Mouse (Mus musculus): ENCODE data around the gene Stpg3. TPM values are rescaled to one million over a fixed set of nuclear protein-coding genes. Genes with fewer than 3 reads are reported as not detected.

The Stpg3 gene
- polyA plus RNA-seq, 1 experiment from 2014 or later: not detected

DNA sequence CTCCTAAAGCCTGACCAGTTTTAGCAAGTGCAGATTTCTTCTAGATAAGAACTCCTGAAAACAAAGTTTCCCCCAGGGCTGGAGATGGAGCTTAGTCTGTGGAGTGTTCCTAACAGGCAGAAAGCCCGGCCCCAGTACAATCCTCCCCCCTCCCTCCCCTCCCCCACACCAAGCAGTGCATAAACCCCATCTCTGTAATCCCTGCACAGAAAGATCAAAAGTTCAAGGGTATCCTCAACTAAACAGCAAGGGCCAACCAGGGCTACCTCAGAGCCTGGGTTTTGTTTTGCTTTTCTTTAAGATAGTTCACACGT is 45.8 kb downstream of the Stpg3 start:
- Histone ChIP-seq H3K27ac (ENCODE audit: poor library complexity, severe bottlenecking) (peak overlapping the region; percentile 48), H3K4me2 (peak overlapping the region; percentile 80), H3K9me3 (replicated peaks) (no peaks in the 10 kb centered on the region), H3K36me3 (no peaks in the 10 kb centered on the region), H3K4me3 (peak overlapping the region; percentile 56), H3K9ac (peak overlapping the region; percentile 68), H3K27me3 (replicated peaks) (peaks cover 17% of the 10 kb centered on the region), H3K4me1 (replicated peaks) (peaks cover 35% of the 10 kb centered on the region)
- no peak; the same call in 1 of the 2 replicates for ATAC-seq (ENCODE audit: insufficient number of reproducible peaks, low FRiP score)
- WGBS: 15% methylated on average over 2 of the region's 2 CpGs

DNA sequence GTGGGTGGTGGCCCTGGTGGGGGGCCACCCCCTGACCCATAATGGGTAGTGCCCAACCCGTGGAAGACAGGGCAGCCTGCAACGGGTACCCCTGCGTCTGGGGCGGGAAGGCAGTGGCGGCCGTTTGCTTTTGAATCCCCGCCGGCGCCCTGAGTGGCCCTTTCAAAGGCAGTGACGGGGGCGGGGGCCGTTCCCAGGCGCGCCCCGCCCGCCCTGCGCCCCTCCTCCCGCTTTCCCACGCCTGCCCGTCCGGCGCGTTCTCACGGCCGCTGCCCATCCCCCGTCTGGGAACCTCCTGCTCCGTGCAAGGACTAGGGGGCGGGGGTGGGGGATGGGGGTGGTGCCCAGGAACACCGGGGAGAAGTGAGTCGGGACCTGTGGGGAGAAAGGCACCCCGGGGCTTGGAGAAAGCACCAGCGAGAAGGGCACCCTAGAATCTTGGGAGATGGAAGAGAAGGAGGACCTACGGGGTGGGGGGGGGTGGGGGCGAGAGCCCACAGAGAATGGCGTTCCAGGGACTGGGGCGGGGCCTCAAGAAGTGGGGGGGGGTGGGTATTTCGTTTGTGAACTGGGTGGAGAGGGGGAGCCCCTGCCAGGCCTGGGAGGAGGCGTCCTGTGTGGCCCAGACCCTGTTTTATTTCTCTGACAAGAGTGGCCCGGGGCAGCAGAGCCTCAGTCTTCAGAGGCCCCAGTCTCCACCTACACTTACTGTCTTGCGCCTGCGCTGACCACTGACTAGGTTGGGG is 46.3 kb downstream of the Stpg3 start:
- 2% methylated on average over 38 of the region's 41 CpGs for WGBS
- peak overlapping the region; percentile 68 for H3K9ac ChIP-seq
- H3K4me2 ChIP-seq: peak overlapping the region; percentile 80
- H3K27ac ChIP-seq (ENCODE audit: poor library complexity, severe bottlenecking): peak overlapping the region; percentile 48
- peak; percentile 77 for ATAC-seq (ENCODE audit: insufficient number of reproducible peaks, low FRiP score)
- H3K4me1 ChIP-seq (replicated peaks): peaks cover 40% of the 10 kb centered on the region
- no peaks in the 10 kb centered on the region for H3K36me3 ChIP-seq
- H3K9me3 ChIP-seq (replicated peaks): no peaks in the 10 kb centered on the region
- peak overlapping the region; percentile 56 for H3K4me3 ChIP-seq
- peaks cover 15% of the 10 kb centered on the region for H3K27me3 ChIP-seq (replicated peaks)

DNA sequence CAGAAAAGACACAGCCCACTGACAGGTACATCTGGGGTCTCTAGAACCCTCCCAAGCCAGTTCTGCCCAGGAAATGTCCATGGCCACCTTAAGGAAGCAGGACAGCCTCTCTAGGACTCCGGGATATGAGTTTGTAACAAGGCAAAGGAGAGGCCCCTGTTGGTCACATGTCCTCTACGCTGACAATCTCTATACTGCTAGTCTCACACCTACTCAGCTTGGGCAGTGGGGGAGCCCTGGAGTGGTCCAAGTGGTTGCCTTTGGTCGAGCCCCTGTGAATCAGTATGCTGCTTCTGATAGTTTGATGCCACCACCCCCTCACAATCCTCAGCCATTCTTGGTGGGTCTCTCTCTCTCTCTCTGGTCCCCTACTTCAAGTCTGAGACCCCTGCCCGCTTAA is 47.0 kb downstream of the Stpg3 start:
- 17% methylated on average over 4 of the region's 4 CpGs for WGBS
- ATAC-seq (ENCODE audit: insufficient number of reproducible peaks, low FRiP score): peak; percentile 36

More for the DNA sequence above, 47.0 kb downstream of the Stpg3 start:
- Histone ChIP-seq H3K9ac (peak overlapping the region; percentile 68), H3K27me3 (replicated peaks) (peaks cover 11% of the 10 kb centered on the region), H3K27ac (ENCODE audit: poor library complexity, severe bottlenecking) (peak overlapping the region; percentile 48), H3K9me3 (replicated peaks) (no peaks in the 10 kb centered on the region), H3K36me3 (no peaks in the 10 kb centered on the region), H3K4me3 (peak overlapping the region; percentile 56), H3K4me1 (replicated peaks) (peaks cover 44% of the 10 kb centered on the region), H3K4me2 (peak overlapping the region; percentile 80)

Other genes with a start within 250 kb of the Stpg3 start
- 113 and 119 TPM in 2 replicates for gene Mrpl41, start 239.5 kb downstream of the Stpg3 start, polyA plus RNA-seq (2016; fragmentation: Nextera tagmentation; extraction: Ambion mirVana)
- gene Pnpla7, start 238.6 kb downstream of the Stpg3 start, polyA plus RNA-seq (2016; fragmentation: Nextera tagmentation; extraction: Ambion mirVana): 9.5 and 11.3 TPM in 2 replicates
- gene Nsmf, start 160.3 kb downstream of the Stpg3 start, polyA plus RNA-seq (2016; fragmentation: Nextera tagmentation; extraction: Ambion mirVana): 58.7 and 62.8 TPM in 2 replicates
- not detected in 2 replicates for gene Entpd8, start 134.3 kb downstream of the Stpg3 start, polyA plus RNA-seq (2016; fragmentation: Nextera tagmentation; extraction: Ambion mirVana)
- 0.10 TPM in 1 of 2 replicates, not detected in the other for gene Noxa1, start 119.5 kb downstream of the Stpg3 start, polyA plus RNA-seq (2016; fragmentation: Nextera tagmentation; extraction: Ambion mirVana)
- 10.8 and 12.8 TPM in 2 replicates for gene Nrarp, start 33.9 kb downstream of the Stpg3 start, polyA plus RNA-seq (2016; fragmentation: Nextera tagmentation; extraction: Ambion mirVana)
- gene Tor4a, start 17.8 kb downstream of the Stpg3 start, polyA plus RNA-seq (2016; fragmentation: Nextera tagmentation; extraction: Ambion mirVana): 6.6 and 7.0 TPM in 2 replicates
- gene Nelfb, start 3.1 kb downstream of the Stpg3 start, polyA plus RNA-seq (2016; fragmentation: Nextera tagmentation; extraction: Ambion mirVana): 73.3 and 74.4 TPM in 2 replicates
- gene Fam166a, start 4.1 kb upstream of the Stpg3 start, polyA plus RNA-seq (2016; fragmentation: Nextera tagmentation; extraction: Ambion mirVana): not detected in 2 replicates
- 388 and 392 TPM in 2 replicates for gene Tubb4b, start 10.1 kb upstream of the Stpg3 start, polyA plus RNA-seq (2016; fragmentation: Nextera tagmentation; extraction: Ambion mirVana)
- not detected in 2 replicates for gene Slc34a3, start 19.7 kb upstream of the Stpg3 start, polyA plus RNA-seq (2016; fragmentation: Nextera tagmentation; extraction: Ambion mirVana)
- gene Rnf224, start 22.1 kb upstream of the Stpg3 start, polyA plus RNA-seq (2016; fragmentation: Nextera tagmentation; extraction: Ambion mirVana): not detected in 2 replicates
- gene Rnf208, start 27.6 kb upstream of the Stpg3 start, polyA plus RNA-seq (2016; fragmentation: Nextera tagmentation; extraction: Ambion mirVana): 6.5 and 7.6 TPM in 2 replicates
- not detected in 2 replicates for gene Cysrt1, start 27.8 kb upstream of the Stpg3 start, polyA plus RNA-seq (2016; fragmentation: Nextera tagmentation; extraction: Ambion mirVana)
- gene AL732309.1, start 32.2 kb upstream of the Stpg3 start, polyA plus RNA-seq (2016; fragmentation: Nextera tagmentation; extraction: Ambion mirVana): 2.6 and 3.2 TPM in 2 replicates
- gene Tmem203, start 40.8 kb upstream of the Stpg3 start, polyA plus RNA-seq (2016; fragmentation: Nextera tagmentation; extraction: Ambion mirVana): 18.3 and 19.1 TPM in 2 replicates
- gene Tprn, start 48.0 kb upstream of the Stpg3 start, polyA plus RNA-seq (2016; fragmentation: Nextera tagmentation; extraction: Ambion mirVana): 4.9 and 5.1 TPM in 2 replicates
- 131 and 133 TPM in 2 replicates for gene Ssna1, start 57.8 kb upstream of the Stpg3 start, polyA plus RNA-seq (2016; fragmentation: Nextera tagmentation; extraction: Ambion mirVana)
- gene Anapc2, start 57.8 kb upstream of the Stpg3 start, polyA plus RNA-seq (2016; fragmentation: Nextera tagmentation; extraction: Ambion mirVana): 83.4 and 87.7 TPM in 2 replicates
- not detected in 2 replicates for gene Tmem210, start 73.5 kb upstream of the Stpg3 start, polyA plus RNA-seq (2016; fragmentation: Nextera tagmentation; extraction: Ambion mirVana)
- not detected in 2 replicates for gene Lrrc26, start 75.3 kb upstream of the Stpg3 start, polyA plus RNA-seq (2016; fragmentation: Nextera tagmentation; extraction: Ambion mirVana)
- gene Grin1, start 104.5 kb upstream of the Stpg3 start, polyA plus RNA-seq (2016; fragmentation: Nextera tagmentation; extraction: Ambion mirVana): 0.44 TPM in 1 of 2 replicates, not detected in the other
- gene Man1b1, start 117.7 kb upstream of the Stpg3 start, polyA plus RNA-seq (2016; fragmentation: Nextera tagmentation; extraction: Ambion mirVana): 34.0 and 40.9 TPM in 2 replicates
- 11.3 TPM in 2 replicates for gene Dpp7, start 141.7 kb upstream of the Stpg3 start, polyA plus RNA-seq (2016; fragmentation: Nextera tagmentation; extraction: Ambion mirVana)
- 10.7 and 11.2 TPM in 2 replicates for gene Uap1l1, start 151.0 kb upstream of the Stpg3 start, polyA plus RNA-seq (2016; fragmentation: Nextera tagmentation; extraction: Ambion mirVana)
- gene Sapcd2, start 157.7 kb upstream of the Stpg3 start, polyA plus RNA-seq (2016; fragmentation: Nextera tagmentation; extraction: Ambion mirVana): 18.5 and 20.0 TPM in 2 replicates
- gene Entpd2, start 181.2 kb upstream of the Stpg3 start, polyA plus RNA-seq (2016; fragmentation: Nextera tagmentation; extraction: Ambion mirVana): 0.18 and 0.44 TPM in 2 replicates
- gene Npdc1, start 184.7 kb upstream of the Stpg3 start, polyA plus RNA-seq (2016; fragmentation: Nextera tagmentation; extraction: Ambion mirVana): 22.3 and 22.4 TPM in 2 replicates
- not detected in 2 replicates for gene Fut7, start 208.6 kb upstream of the Stpg3 start, polyA plus RNA-seq (2016; fragmentation: Nextera tagmentation; extraction: Ambion mirVana)
- gene Abca2, start 214.1 kb upstream of the Stpg3 start, polyA plus RNA-seq (2016; fragmentation: Nextera tagmentation; extraction: Ambion mirVana): 4.8 and 5.0 TPM in 2 replicates
- gene Clic3, start 242.2 kb upstream of the Stpg3 start, polyA plus RNA-seq (2016; fragmentation: Nextera tagmentation; extraction: Ambion mirVana): 1.1 and 1.4 TPM in 2 replicates
- gene Paxx, start 246.5 kb upstream of the Stpg3 start, polyA plus RNA-seq (2016; fragmentation: Nextera tagmentation; extraction: Ambion mirVana): 22.1 and 22.7 TPM in 2 replicates

Data from heart, embryonic 12.5 days (tissue).